Mouse (Mus musculus) lung, postnatal 0 days (tissue): ENCODE data around the gene Slc45a1.

Experiments used
- CTCF ChIP-seq: IDR thresholded peaks from 2 replicates; pipeline ENCODE4 v1.5.1; 2016; ENCODE audit warnings: antibody characterized with exemption, mild to moderate bottlenecking
- EP300 ChIP-seq: IDR thresholded peaks from 2 replicates; pipeline ENCODE4 v1.6.1; 2016; ENCODE audit warnings: antibody characterized with exemption, mild to moderate bottlenecking, control low read depth

GRCm38 (mm10) chr4:150685778-150686493 is 34.0 kb upstream of the Slc45a1 start:
- TF ChIP-seq CTCF (no peak), EP300 (no peak)
